Mouse (Mus musculus) frontal cortex, adult (tissue): ENCODE data around the gene Akap6.

Experiments used
- ATAC-seq: cut with Nextera tagmentation; 2 replicates; pipeline ENCODE4 v1.9.2; 2017; ENCODE audit warnings: mild to moderate bottlenecking, moderate library complexity, mixed read lengths; ENCODE audit not compliant: low TSS enrichment

Gene Akap6

DNA sequence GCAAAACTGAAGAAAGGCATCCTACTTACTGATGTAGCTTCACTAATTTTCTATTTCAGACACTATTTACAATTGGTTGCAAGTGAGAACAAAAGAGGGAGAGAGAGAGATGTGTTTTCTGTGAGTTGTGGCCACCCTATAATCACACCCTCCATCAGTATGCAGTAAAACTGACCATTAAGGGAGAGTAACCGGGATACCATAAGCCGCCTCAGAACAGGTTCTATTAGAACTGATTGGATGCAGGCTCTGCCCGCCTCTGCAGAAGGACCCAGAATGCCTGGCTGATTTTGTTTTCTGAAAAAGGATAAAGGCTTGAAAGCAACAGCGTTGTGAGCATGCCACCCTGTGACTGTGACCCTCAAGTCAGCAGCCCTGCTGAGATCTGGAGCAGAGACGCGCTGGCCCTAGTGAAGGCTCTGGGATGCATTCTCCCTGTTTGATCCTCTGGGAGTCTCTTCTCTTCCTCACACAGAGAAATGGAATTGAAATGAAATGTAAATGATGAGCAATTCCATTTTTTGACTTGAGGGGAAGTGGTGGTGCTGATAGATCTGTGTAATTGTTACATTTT lies 445.0 kb downstream of the Akap6 start:
- ATAC-seq, result no peak

DNA sequence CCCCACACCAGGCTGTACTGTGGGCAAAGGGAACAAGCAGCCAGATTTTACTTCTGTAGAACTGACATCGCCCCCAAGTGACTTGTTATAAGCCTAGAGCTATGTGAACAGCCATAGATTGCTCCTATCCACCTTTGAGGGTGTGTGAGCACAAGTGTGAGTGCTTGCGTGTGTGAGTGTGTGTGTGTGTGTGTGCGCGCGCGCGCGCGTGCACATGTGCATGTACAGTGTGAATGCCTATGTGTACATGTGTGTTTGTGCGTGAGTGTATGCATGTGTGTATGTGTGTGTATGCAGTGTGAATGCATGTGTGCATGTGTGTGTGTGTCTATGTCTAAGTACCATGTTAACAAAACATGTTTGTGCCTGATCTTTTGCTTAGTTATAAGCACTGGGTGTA lies 445.6 kb downstream of the Akap6 start:
- no peak for ATAC-seq

DNA sequence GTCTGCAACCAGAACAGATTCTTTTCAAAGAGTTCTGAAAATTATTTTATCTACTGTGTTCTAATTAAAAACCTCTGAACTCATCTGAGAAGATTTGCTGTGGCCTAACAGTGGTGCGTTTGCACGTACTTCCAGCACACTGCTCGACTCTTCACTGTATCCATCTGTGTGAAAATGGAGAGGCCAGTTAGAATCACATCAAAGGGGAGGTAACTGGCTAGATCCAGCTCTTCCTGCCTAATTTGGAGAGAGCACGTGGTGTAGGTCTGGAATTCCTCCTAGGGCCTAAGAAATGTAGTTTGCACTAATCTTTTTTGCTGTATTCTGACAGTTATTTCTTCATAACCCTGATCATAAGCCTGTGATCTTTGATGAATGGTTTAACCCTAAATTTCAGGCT lies 446.3 kb downstream of the Akap6 start:
- no peak for ATAC-seq

DNA sequence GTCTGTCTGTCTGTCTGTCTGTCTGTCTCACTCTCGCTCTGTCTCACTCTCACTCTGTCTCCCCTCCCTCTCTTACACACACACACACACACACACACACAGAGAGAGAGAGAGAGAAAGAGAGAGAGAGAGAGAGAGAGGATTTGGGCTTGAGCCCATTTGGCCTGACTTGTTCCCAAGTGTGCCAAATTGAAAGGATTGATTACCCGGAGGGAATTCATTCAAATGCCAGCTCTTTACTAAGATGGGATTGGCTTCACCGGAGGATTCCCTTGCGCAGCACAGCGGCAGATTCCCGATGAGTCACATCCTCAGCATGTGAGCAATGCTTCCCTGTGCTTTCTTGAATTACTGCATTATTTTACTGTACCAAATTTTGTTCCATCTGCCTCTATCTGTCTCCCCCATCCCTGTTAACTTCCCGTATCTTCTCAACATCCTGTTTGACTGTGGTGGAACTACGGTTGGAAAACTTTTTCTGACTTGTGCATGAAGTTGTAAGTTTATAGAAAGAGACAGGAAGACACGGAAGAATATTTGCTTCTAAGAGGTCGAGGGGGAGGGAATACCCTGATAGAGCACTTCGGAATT lies 447.4 kb downstream of the Akap6 start:
- peak; percentile 97 for ATAC-seq

DNA sequence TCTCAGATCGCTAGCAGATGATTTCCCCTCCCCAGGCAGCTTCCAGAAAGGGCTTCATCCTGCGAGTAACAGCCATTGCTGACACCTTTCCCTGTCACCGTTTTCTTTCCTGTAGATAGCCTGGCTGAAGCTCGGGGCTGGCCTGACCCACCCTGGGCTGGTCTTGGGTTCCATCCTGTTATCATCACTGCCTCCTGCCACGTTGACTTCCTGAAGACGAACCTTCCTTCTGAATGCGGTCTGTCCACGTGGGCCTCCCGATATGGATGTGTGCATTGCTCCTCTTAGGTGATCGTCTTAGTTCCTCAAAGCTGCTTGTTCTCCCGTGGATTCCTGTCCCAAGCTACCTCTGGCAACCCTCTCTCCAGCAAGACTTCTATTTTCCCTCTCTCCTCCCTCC lies 448.5 kb downstream of the Akap6 start:
- no peak for ATAC-seq

DNA sequence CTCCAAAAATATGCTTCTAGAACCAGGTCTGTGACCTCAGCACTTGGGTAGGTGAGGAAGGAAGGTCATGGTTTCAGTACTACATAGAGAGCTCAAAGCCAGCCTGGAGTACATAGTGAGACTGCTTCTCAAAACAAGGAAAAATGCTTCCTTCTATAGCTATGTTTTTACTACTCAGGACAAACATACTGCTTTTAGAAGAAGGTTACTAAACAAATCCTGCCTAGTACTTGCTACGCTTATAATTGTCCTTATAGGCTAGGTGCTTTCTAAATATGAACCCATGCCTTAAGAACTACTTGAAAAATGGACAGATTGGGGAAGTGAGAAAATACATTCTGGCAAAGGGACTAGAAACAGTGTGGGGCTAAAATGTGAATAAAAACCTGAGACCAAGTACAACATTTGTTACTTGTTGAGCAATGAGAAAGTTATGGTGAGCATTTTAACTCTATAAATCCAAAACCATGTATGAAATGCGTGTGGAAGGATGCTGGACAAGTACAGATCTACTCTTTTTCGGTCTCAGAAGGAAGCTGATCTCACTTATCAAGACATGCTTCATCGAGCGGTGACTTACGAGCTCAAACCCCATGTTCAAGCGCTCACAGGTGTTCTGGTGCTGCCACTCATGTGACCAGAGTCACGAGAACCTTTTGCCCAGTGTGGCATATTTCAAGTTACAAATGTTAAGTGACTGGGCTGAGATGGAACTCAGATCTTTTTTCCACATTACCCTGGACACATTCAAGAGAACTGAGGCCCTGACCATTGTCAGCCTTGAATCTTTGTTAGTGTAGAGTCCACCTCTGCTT lies 469.2 kb downstream of the Akap6 start:
- no peak for ATAC-seq

DNA sequence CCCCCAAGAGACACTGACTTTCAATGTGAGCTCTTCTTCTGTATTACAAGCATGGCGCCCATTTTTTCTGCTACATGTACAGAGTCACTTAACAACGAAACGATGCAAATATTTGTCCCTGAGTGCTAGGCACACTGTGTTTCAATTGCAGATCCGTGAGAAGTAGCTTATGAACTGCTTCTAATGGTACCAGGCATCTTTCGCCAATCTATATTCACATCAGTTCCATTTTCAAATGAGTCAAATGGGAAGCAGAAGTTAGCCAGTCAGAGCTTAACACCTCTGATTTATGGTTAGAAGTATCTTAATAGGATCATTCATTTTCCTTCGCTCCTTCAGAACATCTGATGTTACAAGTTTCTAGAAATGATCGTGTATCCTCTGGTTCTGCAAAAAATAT lies 492.3 kb downstream of the Akap6 start:
- no peak for ATAC-seq

DNA sequence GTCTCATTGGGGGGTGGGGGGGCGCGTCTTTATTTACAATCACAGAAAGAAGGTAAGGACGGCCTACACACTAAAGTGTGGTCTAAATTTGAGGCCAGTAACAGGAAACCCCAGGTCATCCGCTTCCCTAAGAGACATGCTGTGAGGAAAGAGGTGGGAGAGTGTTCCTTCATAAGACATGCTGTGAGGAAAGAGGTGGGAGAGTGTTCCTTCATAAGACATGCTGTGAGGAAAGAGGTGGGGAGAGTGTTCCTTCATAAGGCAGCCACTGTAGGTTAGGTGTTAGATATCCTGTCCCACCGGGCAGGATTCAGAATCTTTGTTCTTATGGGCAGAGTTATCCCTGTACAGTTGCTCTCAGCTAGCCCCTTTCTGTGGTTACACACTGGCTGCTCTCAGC lies 494.5 kb downstream of the Akap6 start:
- ATAC-seq, result peak; percentile 99
